Mouse (Mus musculus) adrenal gland, adult (tissue): ENCODE data around the gene Slc6a17.
A peak's percentile ranks its signal among the peaks of the same experiment; 100 is the strongest.

Source experiments
- DNase-seq, 2 experiments: peaks; one replicate each; pipeline ENCODE4 v3.0.0; 2022 to 2023; ENCODE audit warnings: low spot score in 1 of 2; ENCODE audit not compliant: inconsistent age in 2 of 2

The Slc6a17 gene

DNA sequence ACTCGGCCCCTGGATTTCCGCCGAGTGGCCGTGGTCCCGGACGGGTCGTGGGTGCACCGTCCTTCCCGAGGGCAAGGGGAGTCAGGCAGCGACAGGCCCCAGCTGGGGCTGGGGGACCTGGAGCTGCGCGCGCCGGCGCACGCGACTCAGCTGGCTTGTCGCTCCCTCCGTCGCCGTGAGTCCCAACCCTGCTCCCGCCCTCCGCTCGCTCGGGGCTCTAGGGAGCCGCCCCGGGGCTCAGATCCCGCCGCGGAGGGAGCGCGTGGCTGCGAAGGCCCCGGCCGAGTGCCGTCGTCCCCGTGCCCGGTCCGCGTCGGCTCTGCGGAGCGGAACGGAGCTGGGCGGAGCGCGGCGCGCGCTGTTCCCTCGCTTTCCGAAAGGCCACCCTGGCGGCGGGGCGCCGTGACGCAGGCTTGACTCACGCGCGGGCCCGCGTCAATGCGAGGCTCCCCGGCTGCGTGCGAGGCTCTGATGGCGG lies at the start of gene Slc6a17:
Gene Slc6a17 (minus strand): TSS at position 388 of the 478 bp plus-strand sequence.
- peak; percentile 79 to 84 for DNase-seq

DNA sequence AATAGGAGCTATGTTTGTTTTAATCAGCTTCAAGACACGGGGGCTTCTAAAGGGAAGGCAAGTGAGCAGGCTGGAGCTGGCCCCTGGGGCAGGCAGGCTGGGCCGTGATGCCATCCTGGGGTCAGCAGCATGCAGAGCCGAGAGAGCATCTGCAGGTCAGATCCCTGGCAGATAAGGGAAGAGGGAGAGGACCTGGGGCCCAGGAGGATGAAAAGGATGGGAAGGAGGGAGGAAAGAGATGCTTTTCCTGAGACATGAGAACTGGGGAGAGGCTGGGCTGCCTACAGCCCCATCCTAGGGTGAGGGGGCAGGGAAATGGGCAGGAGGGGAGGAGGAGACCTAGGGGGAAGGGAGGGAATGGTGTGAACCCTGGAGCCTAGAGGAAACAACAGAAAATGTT lies 47.5 kb upstream of the Slc6a17 start:
- DNase-seq = no peak

DNA sequence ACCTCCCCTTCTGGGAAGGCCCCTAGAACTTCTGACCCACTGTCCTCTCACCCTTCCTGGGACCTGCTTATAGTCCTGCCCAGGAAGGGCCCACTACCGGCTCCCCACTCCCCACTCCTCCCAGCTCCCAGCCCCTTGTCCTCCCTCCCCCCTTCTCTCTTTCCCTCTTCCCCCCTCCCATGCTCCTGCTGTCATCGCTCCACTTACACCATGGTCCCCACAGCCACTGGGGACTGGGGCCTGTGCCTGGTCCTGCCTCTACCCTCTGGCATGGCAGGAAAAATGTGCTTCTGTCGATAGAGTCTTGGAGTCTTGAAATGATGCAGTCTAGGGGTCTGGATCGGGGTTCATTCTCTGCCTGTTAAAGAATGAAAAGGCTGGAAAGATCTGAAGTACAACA lies 46.1 kb upstream of the Slc6a17 start:
- DNase-seq = no peak

DNA sequence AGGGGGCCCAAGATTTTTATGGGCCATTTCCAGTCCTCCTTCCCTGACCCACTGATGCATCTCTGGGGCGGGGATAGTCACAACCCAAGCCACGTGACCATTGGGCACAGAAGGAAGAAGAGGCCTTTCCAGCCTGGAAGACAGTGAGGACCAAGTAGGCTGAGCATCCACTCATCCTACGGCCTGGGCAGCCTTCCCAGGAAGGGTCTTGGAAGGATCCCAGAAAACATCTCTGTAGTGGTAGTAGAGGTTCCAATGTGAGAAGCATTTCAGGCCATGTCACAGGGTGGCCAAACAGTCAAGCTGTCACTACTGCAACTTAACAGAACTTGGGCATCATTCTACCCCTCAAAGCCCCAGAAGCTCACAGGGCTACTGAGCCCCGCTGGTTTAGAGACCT lies 44.8 kb upstream of the Slc6a17 start:
- DNase-seq = no peak

GRCm38 (mm10) chr3:107562104-107562503 lies 44.3 kb upstream of the Slc6a17 start:
- DNase-seq = no peak

GRCm38 (mm10) chr3:107559183-107559582 lies 41.4 kb upstream of the Slc6a17 start:
- DNase-seq = peak; percentile 73 to 86

- DNase-seq = no peak
These were observed 40.9 kb upstream of the Slc6a17 start for GRCm38 (mm10) chr3:107558740-107559139.

GRCm38 (mm10) chr3:107554842-107555241 lies 37.0 kb upstream of the Slc6a17 start, which contains the start of gene Ubl4b:
Gene Ubl4b, minus strand, starts transcription at chr3:107555073.
- no peak for DNase-seq

DNA sequence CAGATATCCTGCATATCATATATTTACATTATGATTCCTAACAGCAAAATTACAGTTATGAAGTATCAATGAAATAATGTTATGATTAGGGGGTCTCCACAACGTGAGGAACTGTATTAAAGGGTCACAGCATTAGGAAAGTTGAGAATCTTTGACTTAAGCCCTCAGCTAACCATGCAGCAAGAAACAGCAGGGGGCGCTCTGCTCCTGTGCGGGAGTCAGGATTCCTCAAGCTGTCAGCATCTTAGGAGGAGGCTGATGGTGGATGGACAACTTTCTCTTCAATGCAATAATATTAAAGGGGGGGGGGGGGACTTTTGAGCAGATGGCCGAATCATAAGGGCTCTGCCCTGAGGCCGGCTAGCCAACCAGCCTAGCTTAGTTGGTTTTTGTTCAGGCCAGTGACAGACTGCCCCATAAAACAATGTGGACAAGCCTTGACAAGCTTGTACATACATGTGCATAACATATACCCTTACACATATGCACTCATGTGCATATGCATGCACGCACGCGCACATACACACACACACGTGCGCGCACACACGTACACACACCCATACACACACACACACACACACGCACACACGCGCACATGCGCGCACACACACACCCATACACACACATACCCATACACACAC lies 32.7 kb upstream of the Slc6a17 start:
- DNase-seq = peak; percentile 46 to 75

DNA sequence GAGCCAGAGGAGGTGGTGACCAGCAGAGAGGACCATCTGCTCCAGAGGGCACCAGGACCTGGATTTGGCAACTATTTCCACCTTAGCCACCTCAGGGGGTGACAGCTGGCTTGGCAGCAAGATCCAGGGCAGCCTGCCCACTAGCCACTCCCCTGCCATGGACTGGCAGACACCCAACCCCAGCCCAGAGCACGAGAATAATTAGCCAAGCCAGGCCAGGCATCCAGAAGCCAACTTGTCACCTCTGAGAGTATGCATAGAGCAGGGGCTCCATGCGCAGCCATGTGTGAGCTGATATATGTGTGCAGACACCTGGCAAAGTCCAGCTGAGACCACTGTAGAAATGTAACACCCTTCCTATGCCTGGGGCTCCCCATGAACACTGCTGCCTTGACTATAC lies 29.1 kb upstream of the Slc6a17 start:
- DNase-seq = no peak

DNA sequence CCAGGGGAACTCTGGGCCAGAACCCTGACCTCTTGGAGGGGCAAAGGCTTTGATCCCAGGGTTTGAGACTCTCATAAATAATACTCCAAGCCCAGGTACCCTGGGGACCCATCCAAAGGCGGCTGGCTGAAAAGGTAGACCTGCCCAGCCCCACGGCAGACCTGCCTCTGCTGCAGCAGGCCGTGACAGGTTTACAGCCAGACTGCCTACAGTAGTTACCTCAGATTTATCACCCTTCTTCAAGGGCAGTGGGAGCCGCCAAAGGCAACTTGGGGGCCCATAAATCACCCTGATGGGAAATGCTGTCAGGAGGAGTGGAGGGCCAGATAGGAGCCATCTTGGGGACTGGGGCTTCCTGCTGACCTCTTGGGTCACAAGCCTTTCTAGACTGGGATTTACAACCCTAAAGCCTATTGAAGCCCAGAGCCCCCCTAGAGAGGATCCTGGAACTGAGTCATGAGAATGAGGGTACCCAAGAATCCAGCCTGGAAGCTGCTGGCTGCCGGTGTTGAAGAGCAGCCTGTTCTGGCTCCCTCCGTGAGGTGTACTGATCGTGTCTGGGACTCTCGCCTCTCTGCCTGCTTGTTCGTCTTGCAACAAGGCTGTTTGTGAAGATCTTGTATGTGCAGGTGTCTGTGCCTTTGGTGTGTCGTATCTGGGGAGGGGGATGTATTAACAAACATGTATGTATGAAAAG lies 28.0 kb upstream of the Slc6a17 start:
- peak in 1 of 2 experiments; percentile 35 for DNase-seq

GRCm38 (mm10) chr3:107545278-107545677 lies 27.5 kb upstream of the Slc6a17 start:
- no peak for DNase-seq

DNA sequence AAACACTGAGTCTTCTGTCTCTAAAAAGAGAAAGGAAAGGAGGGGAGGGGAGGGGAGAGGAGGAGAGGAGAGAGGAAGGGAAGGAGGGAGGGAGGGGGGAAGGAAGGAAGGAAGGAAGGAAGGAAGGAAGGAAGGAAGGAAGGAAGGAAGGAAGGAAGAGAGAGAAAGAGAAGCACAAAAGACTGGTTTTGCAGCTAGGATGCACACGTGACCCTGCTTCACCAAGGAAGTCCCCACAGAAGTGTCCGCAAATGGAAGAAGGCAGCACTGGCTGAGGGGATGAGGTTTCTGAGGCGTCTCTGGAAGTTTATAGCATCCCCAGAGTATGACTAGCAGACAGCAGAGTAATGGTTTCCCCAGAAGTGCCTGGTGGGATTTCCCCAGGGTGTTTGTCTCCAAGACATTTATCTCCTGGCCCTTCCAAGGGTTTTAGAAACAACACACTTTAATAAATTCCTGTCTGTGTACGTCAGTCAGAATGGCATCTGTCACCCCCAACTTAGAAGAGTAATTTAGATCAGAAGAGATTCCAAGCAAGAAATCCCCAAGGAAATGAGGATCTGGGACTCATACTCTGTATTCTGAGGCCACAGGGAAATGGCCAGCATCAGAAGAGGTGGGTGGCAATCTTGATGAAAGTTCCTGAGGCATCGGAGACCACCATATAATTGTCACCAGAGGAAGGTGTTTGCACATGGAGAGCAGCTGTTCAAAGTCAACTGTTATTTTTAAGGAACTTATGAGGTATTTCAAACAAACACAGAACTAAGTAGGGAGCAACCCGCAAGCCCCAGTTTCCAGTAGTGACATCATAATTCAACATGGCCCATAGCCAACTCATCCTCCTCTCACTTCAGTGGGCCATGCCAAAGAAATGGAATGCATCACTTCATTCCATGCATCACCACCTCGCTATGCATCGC lies 25.6 kb upstream of the Slc6a17 start:
- DNase-seq = no peak

GRCm38 (mm10) chr3:107542584-107542983 lies 24.8 kb upstream of the Slc6a17 start:
- no peak for DNase-seq

DNA sequence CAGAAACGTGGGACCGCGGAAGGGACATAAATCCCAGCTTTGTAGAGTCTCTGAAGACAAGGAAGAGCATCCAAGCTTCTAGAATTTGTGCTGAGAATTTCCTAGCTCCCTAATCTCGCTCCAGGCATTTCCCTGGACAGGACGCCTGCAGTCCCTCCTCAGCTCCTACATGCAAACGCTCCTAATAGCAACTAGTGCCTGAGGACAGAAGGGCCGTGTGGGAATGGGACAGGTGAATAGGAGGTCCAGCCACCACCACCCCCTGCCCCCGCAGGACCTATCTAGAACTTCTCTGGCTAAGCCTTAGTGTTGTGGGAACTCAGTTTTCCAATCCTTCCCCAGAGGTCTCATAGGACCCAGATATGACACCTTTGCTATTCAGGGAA lies 19.7 kb upstream of the Slc6a17 start:
- no peak for DNase-seq

DNA sequence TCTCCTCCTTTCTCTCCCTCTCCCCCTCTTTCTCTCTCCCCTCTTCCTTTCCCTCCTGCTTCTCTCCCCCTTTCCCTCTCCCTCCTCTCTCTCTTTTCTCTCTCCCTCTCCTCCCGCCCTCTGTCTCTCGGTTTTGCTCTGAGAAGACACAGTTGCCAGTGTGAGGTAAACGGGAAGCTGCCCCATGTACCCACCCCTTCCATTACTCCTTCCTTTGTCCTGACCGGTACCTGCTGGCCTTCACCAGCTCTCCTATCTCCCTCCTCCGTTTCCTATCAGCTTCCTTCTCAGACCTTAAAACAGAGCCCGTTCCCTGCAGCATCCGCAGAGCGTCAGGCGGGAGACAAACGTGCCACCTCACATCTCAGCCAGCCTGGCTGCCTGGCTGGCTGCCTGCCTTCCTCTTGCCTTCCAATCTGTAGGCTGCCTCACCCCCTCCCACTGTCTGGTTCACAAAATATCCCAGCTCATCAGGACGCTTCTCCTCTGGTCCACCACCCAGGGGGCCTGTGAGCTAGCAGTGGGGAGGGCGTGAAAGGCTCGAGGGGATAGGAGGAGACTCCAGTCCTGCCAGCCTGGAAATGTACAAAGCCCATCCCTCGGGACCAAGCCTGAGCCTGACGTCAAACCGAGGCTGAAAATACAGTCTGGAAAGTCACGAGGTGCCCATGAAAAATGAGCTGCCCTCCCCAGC lies 19.1 kb upstream of the Slc6a17 start:
- DNase-seq = peak; percentile 32 to 72

DNA sequence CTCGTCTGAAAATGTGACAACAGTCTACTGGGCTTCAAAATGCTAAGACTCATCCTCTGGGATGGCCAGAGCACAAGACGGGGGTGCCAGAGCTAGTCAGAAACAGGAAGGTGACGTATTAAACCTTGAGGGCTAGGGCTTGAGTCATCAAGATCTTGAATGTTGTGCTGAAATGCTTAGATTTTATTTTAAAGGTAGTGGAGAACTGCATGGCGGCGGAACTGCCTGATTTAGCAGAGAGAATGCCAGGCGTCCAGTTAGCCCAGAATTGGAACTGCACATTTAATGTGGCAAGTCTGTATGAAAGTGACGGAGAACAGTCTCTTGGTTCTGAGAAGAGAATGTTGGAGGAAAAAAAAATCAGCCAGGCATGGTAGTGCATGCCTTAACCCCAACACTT lies 17.1 kb upstream of the Slc6a17 start:
- DNase-seq = no peak

DNA sequence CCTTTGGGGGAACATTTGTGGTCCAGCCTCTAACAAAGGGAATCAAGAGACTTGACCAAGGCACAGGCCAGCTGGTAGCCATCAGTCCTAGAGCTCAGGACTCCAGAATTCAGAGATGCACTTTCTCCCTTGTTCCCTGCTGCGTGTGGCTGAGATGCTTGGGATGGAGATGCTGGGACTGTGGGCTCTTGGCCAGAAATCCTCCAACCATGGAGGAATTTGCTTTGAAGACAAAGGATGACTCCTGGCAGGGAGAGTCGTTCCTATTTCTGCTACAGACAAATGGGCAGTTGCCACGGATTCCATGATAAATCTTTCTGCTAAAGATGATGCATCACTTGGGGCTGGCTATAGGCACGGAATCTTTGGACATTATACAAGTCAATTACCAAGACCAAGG lies 15.7 kb upstream of the Slc6a17 start:
- no peak for DNase-seq

DNA sequence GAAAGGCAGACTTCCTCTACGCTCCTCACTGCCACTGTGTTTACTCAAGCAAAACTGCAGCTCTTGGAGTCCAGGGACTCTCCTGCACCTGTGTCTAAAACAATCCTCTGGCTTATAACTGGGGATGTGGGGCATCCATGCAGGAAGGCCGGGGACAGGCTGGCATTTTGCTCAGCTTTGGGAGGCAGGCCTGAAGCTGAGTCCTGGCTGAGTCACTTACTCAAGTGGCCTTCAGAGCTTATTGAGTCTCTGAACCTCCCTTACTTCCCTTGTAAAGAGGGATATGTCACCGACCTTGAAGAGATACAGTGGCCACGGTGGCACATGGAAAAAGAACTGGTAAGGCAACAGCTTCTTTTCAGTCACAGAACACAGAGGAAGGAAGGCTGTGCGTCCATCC lies 12.8 kb upstream of the Slc6a17 start:
- peak; percentile 77 to 83 for DNase-seq

DNA sequence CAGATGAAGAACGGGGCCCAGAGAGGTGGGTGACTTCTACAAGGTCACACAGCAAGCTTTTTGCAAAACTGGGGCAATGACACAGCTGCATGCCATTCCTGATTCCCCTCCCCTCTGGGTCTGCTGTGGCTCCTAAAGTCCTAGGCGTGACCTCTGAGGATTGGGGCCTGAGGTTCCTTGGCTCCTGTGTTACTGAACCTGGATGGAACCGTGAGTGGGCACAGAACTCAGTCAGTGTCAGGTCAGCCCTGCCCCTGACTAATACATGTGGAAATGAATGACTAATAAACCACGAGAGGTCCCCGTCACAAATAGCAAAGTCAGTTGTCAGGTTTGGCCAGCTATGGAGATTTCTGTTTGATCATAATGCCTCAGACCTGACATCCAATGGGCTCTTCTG lies 11.4 kb upstream of the Slc6a17 start:
- peak; percentile 40 to 57 for DNase-seq
